Mouse (Mus musculus) layer of hippocampus, adult 9-10 months (tissue): Measurements from ENCODE around the gene Tango6.

Experiments used
- DNase-seq: peaks from one replicate; pipeline ENCODE4 v3.0.0; 2022; ENCODE audit warnings: low spot score

Tango6 gene

DNA sequence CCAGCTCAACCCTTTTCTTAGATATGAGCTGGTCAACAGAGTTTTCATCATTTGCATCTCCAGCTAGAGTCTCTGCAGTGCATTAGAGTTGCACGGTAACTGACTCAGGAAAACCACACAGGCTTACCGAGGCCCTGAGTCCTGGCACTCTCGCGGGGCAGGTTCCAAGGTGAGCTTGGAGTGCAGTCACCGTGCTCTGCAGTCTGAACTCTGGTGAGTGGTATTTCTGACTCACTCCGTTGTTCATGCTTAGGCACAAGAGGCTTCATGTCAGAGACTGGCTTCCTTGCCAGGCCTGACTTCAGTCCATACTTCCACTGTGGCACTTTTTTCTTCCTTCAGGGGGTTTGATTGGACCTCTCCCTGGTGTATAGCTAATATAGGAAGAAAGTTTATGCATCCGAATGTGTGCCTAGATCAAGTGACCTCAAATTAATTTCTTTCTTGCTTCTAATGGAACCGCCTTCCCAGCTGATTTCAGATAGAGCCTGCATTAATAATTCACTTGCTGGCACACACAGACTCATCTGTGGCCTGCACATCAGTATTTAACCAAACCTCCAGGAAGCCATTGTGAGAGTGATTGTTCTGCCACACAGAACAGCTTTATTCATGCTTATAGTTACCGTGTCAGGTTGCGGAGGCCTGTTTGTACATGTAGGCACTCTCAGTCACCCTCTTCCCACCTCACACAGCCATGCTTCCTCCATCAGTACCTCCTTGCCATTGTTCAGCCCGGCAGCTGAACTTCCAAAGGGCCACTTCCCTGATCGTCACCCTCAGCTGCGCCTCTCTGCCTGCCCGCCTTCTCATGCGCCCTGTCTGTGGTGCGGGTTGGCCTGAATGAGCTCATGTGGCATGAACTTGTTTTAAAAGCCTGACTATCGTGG lies 136.0 kb downstream of the Tango6 start:
- DNase-seq = no peak

DNA sequence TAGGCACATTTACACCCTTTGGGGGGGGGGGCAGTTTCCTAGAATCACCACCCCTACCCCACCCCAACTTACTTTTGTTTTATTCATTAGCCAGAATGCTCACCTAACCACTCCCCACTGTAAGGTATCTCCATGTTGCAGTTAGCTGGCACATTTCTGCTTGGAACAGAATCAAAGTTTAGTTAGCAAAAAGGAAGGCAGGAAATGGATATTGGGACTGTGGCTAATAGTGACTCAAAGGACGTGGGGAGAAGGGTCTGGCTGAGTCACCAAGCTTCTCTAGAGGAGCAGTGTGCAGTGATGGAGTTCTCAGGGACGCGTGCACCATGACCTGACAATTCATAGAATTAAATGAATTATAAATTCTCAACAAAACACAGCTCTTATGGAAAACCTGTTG lies 136.7 kb downstream of the Tango6 start:
- DNase-seq = no peak

DNA sequence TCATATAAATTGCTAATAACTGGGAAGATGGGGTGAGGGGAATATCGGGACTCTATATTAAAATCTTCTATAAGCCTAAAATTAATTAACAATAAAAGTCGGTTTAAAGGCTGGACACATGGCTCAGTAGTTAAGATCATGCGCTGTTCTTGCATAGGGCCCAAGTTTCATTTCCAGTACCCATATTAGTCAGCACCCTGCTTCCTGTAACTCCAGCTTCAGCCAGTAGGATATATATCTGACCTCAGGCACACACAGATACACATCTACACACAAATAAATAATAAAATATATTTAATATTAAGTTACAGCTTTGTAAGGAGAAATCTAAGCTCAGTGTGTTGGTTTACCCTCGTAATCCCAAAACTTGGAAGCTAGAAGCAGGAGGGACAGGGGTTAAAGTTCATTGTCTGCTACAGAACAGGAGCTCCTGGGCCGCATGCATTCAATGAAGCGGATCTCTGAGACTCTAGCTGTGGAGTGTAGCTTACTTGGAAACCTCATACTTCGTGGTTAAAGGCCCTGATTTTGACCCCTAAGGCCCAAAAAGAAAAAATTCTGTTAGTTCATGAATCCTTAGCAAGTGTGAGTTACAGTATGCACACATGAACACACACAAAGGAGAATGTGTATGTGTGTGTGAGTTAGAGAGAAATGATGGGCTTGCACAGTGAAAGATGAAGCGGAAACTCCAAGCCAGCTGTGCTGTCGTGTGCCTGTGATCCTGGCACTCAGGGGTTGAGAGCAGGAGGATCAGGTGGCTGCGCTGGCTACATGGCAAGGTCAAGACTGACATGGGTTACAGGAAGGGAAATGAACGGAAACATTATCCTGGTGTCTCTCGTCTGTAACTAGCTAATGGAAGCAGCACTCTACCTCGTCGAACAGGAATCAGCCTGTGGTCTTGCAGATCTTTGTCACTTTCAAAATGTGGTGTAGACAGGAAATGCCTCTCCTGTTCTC lies 138.0 kb downstream of the Tango6 start:
- no peak for DNase-seq

GRCm38 (mm10) chr8:106828921-106829320 lies 146.1 kb downstream of the Tango6 start:
- DNase-seq = no peak

- no peak for DNase-seq
Measured at GRCm38 (mm10) chr8:106829526-106830045, 146.7 kb downstream of the Tango6 start.

GRCm38 (mm10) chr8:106834899-106835298 lies 152.0 kb downstream of the Tango6 start:
- DNase-seq = no peak

GRCm38 (mm10) chr8:106836525-106836924 lies 153.7 kb downstream of the Tango6 start:
- DNase-seq = no peak

GRCm38 (mm10) chr8:106838803-106839202 lies 155.9 kb downstream of the Tango6 start:
- DNase-seq = no peak

DNA sequence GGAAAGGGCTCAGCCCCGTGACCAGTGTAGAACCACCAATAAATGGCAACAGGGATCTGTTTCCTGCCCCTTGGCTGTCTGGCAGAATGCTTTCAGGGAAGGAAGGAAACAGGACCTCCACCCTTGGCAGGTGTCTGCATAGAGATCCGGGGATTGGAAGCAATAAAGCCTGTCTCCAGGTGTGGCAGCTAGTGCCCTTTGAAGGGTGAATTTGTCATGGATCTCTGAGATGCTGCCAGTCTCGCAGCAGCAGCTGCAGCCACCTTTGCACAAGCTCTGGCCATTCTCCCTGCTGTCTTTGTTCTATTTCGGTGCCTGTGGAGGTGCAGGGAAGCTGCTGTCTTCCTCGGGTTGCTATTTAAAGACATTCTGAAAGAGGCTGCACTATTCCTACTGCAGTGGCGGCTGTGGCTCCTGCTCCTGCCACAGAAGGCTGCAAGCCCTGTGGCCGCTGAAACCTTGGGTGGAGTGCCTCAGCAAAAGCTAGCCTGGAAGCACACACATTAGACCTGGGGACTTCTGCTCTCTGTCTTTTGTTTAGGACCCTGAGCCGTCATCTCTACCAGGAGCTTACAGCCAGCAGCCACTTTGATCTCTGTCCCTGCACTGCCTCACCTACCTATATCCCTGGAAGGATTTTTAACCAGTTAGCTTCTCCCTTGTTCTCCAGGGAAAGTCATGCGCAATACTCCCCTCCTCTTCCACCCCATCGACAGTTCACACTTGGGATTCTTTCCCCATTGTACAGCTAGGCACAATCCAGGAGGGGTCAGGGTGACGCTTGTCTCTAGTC lies 156.5 kb downstream of the Tango6 start:
- DNase-seq = no peak

- DNase-seq = no peak
Measured at GRCm38 (mm10) chr8:106850034-106850433, 167.2 kb downstream of the Tango6 start.

DNA sequence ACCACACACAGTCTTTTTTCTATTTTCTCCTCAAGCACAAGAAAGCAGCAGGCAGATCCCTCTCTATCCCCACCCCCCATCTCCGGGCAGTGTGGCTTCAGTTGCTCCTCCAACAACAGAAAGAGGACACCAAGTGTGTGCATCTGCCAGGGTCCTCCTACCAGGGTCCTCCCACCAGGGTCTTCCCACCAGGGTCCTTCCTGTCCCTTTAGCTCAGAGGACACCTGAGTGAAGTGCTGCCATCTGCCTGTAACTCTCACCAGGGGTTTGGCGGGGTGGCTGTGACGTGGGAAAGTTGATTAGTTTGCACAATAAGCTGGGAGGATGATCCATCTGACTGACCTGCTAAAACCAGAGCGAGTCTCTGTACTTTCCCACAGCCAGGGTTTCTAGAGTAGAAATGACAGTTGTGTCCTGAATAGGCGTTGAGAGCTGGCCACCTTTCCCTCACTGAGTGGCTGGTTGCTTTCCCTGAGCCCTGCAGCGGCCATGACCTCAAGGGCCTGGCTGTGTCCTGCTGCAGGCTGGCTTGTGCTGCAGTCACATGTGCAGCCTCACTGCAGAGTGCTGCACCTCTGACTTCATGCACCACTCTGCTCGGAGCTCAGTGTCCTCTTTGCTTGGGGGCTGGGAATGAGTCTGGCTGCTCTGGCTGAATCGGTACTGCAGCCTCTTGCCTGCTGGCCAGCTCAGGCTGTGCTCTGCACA lies 171.8 kb downstream of the Tango6 start:
- DNase-seq = no peak

GRCm38 (mm10) chr8:106855242-106855562 lies 172.3 kb downstream of the Tango6 start:
- DNase-seq = no peak

DNA sequence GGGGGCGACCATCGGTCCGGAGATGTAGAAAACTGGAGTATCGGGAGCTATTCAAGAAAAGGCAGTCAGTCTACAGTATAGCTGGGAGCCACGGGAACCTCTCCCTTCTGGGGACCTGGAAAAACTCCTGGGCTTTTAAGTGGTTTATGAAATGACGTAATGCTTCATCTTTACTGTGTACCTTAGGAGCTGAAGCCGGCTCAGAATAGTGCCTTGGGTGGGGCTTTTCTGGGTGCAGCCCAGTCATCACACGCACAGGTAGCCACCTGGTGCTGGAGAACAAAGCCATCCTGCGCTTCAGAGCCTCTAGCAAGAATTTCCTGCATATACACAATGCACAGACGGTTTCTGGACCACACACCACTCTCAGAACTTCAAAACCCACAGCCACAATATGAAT lies 180.0 kb downstream of the Tango6 start:
- DNase-seq = no peak

GRCm38 (mm10) chr8:106865354-106865753 lies 182.5 kb downstream of the Tango6 start:
- no peak for DNase-seq

DNA sequence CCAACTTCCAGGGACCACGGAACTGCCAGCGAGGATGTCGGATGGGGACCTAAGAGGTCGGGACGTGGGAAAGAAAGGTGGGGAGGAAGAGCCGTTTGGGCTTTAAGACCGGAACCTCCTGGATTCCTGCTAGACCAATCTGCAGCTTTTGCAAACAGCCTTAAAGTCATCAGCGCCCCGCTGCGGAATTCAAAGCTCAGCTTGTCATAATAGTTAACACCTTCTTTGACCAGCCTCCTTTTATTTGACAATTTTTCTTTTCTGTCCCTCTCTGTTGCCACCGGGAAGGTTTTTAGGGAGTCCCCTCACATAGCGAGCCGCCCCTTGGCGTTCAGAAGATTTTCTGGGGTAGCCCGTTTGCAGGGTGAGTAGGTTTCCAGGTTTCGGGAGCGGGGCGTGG lies 187.2 kb downstream of the Tango6 start, which contains the start of gene Has3:
Has3 (plus strand) TSS at position 192 of the 400 bp plus-strand sequence.
- no peak for DNase-seq

DNA sequence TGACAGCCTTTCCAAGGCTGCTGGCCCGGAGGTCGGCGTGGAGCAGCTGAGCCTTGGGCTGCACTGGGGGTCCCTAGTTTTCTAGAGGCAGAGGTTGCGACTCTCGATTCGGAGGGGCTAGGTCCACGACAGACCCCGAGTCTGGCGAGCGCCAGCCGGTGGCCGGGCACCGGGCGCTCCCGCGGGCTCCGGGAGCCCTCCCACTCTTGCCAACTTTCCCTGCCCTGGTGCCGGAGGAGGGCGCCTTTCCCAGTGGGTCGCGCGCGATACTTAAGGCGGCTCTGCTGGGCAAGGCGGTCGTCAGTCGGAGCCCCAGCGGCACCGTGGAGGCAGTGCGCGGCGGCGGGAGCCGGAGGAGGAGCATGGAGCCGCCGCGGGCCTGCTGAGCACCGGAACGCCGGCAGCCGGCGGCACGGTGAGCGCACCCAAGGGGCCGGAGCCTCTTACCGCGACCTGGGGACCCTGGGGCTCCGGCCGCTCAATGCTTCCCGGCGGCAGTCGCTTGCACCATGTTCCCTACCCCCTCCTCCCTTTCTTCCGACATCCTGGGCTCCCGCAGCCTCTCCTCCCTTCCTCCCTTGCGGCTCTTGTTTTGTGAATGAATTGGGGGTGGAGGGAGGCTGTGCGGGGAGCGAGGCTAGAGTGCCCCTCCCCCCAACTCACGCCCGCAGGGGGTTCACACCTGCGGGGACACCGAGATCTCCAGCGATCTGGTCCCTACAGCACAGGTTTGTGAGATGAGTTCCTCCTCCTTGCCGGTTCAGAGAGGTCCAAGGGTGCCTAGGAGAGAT lies 187.9 kb downstream of the Tango6 start:
- DNase-seq = no peak

DNA sequence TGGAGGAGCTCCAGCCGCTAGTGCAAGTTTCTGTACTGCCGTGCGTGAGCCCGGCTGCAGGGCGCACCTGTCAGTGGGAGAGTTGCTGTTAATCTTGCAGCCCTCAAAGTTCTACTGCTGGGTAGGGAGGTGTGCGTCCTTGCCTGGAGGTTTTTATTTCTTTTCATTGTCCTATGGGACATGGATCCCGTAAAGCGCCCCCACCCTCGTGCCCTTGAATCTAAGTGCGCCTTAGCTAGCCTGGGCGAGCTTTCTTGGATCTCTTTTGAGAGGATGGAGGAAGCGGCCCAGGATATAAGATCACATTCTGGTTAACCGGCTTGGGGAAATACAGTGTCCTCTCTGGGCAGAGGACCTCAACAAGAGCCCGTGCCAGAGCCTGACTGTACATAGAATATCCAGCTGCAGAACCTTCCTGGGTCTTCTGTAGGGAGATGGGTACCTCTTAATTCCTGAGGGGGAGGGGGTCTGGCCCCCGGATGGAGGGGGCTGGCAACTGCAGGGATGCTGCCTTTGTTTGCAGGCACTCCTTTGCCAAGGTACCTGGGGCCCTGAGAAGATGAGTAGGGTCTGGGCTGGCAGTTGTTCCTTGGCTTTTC lies 188.6 kb downstream of the Tango6 start:
- no peak for DNase-seq

DNA sequence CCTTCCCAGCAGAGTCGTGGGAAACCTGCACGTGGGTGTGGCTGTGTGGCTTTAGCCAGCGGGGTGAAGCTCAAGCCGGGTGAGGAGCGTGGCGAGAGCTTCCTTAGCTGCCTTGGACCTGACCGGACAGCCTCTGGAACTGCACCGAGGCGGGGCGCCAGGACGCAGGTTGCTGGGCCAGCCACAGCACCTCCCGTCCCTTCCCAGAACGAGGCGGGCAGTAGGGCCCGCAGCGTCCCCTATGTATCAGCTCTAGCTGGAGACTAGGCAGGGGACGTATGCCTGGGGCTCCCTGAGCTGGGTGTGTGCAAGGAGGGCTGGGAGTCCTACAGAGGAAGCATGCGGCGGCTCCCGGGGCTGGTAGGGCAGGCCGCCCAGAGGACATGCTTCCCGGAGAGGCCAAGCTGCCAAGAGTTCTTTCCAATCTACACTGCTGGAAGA lies 189.1 kb downstream of the Tango6 start:
- no peak for DNase-seq

DNA sequence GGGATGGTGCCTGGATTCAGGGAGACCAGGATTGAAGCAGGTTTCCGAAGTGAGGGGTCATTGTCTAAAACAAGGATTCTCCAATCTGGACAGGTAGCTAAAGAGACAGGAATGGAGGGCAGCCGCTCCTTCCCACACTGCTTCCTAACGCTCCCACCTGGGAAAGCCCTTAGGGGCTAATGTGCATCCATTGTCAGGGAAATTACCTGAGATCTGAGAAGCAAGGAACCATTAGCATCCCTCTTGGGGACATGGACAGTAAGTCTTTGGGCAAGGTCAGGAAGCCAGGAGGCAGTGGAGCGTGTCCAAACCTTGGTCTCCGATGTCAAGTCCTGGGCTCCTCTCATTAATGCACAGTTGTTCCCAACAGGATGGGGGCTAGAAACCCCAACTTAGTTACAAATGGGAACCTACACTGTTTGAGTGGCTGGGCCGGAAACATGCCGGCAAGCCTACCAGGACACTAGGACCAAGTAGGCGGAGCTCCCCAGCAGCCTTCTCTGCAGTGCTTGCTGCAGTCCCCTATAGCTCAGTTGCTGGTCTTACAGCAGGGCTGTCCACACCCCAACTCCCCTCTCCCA lies 189.7 kb downstream of the Tango6 start:
- no peak for DNase-seq
